Mouse (Mus musculus) left cerebral cortex, postnatal 25 days (tissue): ENCODE measurements around the gene Gramd1c. TPM values are rescaled to one million over a fixed set of nuclear protein-coding genes. Genes with fewer than 3 reads are reported as not detected.

Experiments used
- microRNA-seq, 2 experiments: library from miRNA; unstranded; fragments of <30 nt; microRNA quantifications; one replicate each; pipeline ENCODE4 v1.2.0; 2022
- total RNA-seq, 2 experiments: library from RNA; stranded (reverse); gene quantifications; 2 replicates each; pipeline ENCODE4 v1.2.3; 2021

The Gramd1c gene
- total RNA-seq, 2 experiments from 2014 or later: 1.4 to 3.2 TPM

Small RNA genes within 50 kb of the gene (microRNA-seq; reads per million reads assigned to microRNA genes)
- gene Mir3470b: 0 reads per million in 2 experiments

Other genes with a start within 250 kb of the Gramd1c start
- 1 to 10 TPM; 3.8 to 5.6 TPM for gene Ccdc191, start 173.5 kb downstream of the Gramd1c start, total RNA-seq
- 10 to 100 TPM; 27.0 to 33.1 TPM for gene Qtrt2, start 136.5 kb downstream of the Gramd1c start, total RNA-seq
- gene Zdhhc23, start 83.6 kb downstream of the Gramd1c start, total RNA-seq: 10 to 100 TPM; 27.0 to 28.5 TPM
- gene Atp6v1a, start 76.4 kb upstream of the Gramd1c start, total RNA-seq: 100 to 1,000 TPM; 440 to 493 TPM
- 10 to 100 TPM; 59.9 to 60.2 TPM for gene Naa50, start 76.5 kb upstream of the Gramd1c start, total RNA-seq
- gene Usf3, start 109.9 kb upstream of the Gramd1c start, total RNA-seq: 10 to 100 TPM; 37.5 to 38.4 TPM